Mouse (Mus musculus) cerebral cortex, adult 2 months (tissue): ENCODE results near the gene Fbxw5.

Source experiments
- WGBS: fragments of 180-500 bp; shearing (Covaris S2); methylation state at CpG from one replicate; pipeline ENCODE4 v1.1.7; 2018; 5-methylcytosine and 5-hydroxymethylcytosine counted together

Gene Fbxw5

GRCm38 (mm10) chr2:25509912-25510311, 9.4 kb downstream of the Fbxw5 start:
- WGBS: 83% methylated on average over 3 of the region's 3 CpGs

- 91% methylated on average over 9 of the region's 9 CpGs for WGBS
Measured at GRCm38 (mm10) chr2:25526510-25527302, 26.2 kb downstream of the Fbxw5 start.

- 91% methylated on average over 2 of the region's 2 CpGs for WGBS
Measured at GRCm38 (mm10) chr2:25533707-25534106, 33.2 kb downstream of the Fbxw5 start.

GRCm38 (mm10) chr2:25534178-25534865, 33.8 kb downstream of the Fbxw5 start:
- WGBS: 78% methylated on average over 3 of the region's 3 CpGs

- WGBS: 96% methylated on average over 2 of the region's 2 CpGs
Measured at GRCm38 (mm10) chr2:25534866-25535182, 34.3 kb downstream of the Fbxw5 start.

- WGBS: 96% methylated on average over 8 of the region's 8 CpGs
Measured at GRCm38 (mm10) chr2:25536531-25536930, 36.0 kb downstream of the Fbxw5 start.

GRCm38 (mm10) chr2:25540541-25540948, 40.0 kb downstream of the Fbxw5 start:
- 88% methylated on average over 4 of the region's 4 CpGs for WGBS

GRCm38 (mm10) chr2:25541644-25542367, 41.3 kb downstream of the Fbxw5 start:
- 92% methylated on average over 10 of the region's 10 CpGs for WGBS

- WGBS: 10% methylated on average over 40 of the region's 43 CpGs
Measured at GRCm38 (mm10) chr2:25545996-25546810, 45.7 kb downstream of the Fbxw5 start.

- 2% methylated on average over 48 of the region's 48 CpGs for WGBS
Measured at GRCm38 (mm10) chr2:25546811-25547491, 46.4 kb downstream of the Fbxw5 start, which contains the start of gene Traf2. Gene Traf2 (minus strand): TSS chr2:25546940.

GRCm38 (mm10) chr2:25549021-25549991, 48.8 kb downstream of the Fbxw5 start:
- 67% methylated on average over 9 of the region's 9 CpGs for WGBS

- WGBS: 40% methylated on average over 5 of the region's 5 CpGs
Measured at GRCm38 (mm10) chr2:25551186-25551585, 50.6 kb downstream of the Fbxw5 start.

- 90% methylated on average over 4 of the region's 4 CpGs for WGBS
Measured at GRCm38 (mm10) chr2:25553171-25553786, 52.7 kb downstream of the Fbxw5 start.
